Mouse (Mus musculus): ENCODE data around the gene Ctnna2. TPM values are rescaled to one million over a fixed set of nuclear protein-coding genes. Genes with fewer than 3 reads are reported as not detected.

The Ctnna2 gene
- total RNA-seq, 2 experiments from 2014 or later: not detected

GRCm38 (mm10) chr6:77139306-77139920, 840.1 kb downstream of the Ctnna2 start:
- DNase-seq: no peak

GRCm38 (mm10) chr6:77120926-77121325, 858.6 kb downstream of the Ctnna2 start:
- DNase-seq: no peak

DNA sequence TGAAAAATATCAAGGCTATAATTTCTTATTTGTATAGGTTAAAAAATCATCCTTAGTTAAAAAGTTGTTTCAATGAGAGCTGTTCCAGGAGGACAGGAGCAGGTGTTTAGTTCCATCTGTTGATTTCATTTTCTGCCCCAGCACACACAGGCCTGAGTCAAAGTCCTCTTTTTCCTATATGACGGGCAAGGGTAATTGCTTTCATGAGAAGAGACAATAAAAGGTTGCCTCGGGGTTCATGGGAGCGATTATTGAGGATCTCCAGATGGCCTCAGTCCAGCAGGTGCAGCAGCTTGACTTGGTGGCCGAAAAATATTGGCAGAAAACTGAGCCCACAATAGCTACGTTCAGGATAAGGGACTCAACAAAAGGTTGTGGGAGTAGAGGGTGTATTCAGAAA, 859.0 kb downstream of the Ctnna2 start:
- no peak for DNase-seq

DNA sequence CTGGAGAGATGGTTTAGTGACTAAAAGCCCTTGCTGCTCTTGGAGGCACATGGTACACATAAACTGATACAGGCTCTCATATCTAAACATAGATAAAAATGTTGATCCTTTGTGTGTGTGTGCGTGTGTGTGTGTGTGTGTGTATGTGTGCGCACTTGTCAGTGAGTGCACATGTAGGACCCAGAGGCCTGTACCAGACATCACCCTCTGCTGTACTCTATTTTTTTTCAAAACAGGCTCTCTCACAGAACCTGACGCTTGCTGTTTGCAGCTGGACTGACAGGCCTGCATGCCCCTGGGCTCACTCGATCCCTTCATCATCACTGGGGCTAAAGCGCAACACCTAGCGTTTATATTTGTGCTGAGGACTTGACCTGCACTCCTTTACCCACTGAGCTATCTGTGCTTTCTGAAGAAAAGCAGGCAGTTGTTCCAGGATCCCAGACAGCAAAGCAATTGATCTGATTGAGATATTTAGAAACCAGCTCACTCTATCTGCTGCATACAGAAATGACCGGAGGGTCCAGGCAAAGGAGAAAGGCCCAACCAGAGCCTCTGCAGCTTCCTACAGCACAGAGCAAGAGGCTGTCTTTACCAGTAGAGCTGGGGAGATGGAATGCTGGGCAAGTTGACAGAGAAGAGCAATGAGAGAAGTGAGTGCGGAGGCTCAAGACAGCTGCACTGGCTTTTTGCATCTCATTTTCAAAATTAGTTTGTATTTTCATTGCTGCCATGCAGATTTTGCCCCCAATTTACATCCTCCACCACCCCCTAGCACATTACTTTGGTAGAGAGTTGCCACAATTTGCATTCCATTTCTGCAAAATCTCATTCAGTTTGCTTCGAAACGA, 870.2 kb downstream of the Ctnna2 start:
- no peak for DNase-seq

- no peak for DNase-seq
Observed at GRCm38 (mm10) chr6:77101047-77101446, 878.5 kb downstream of the Ctnna2 start.

GRCm38 (mm10) chr6:77098540-77098939, 881.0 kb downstream of the Ctnna2 start:
- no peak for DNase-seq

- peak; percentile 1 to 22 for DNase-seq
Observed at GRCm38 (mm10) chr6:77075396-77076376, 903.8 kb downstream of the Ctnna2 start.

DNA sequence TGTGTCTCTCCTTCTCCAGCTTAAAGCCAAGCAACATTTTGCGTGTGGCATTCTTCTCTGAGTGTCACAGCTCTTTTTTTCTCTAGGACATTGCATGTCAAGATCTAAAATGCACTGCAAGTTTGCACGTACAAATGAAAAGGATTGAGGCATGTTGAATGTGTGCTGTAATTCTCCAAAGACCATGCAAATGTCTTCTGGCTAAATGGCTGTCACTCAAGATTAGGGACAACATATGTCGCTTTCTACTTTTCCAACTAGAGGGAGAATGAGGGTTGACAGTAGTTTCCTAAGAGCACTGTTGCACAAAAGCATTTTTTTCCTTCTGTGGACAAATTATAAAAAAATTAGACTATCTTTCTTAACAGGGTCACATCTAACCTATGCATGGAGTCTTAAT, 909.9 kb downstream of the Ctnna2 start:
- no peak for DNase-seq

DNA sequence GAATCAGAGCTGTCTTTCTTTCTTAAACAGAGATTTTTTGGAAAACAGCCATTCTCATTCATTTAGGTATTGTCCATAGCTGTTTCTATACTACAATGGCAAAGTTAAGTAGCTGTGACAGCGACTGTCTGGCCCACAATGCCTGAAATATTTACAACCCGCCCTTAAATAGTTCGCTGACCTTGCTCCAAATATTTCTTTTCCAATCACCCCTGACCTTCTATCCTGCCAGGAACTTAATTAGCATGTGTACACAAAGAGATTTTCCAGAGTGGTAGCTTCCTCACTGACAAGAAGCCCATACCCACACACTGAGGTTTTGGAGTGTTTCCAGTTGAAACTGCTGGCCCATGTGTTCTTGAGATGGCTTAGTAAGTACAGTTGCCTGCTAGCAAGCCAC, 928.8 kb downstream of the Ctnna2 start:
- DNase-seq: no peak

GRCm38 (mm10) chr6:77050193-77050592, 929.3 kb downstream of the Ctnna2 start:
- DNase-seq: no peak

GRCm38 (mm10) chr6:77047568-77047967, 931.9 kb downstream of the Ctnna2 start:
- DNase-seq: no peak

GRCm38 (mm10) chr6:77025066-77025465, 954.4 kb downstream of the Ctnna2 start:
- no peak for DNase-seq

DNA sequence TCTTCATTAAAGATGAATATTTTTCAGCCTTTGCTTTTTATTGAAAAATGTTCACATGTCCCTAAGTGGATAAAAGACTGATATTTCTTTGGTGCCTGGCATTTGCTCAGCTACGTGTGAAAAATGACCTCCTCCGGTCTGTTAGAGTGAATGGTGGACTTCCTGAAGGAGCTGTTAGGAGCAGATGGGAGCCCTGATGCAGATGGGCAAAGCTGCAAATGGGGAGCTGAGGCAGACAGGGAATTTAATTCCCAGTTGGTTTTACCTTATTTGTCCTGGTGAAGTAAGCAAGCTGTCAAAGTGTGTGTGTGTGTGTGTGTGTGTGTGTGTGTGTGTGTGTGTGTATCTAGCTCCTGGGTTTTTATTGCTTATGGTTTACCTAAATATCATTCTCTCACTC, 966.3 kb downstream of the Ctnna2 start:
- no peak for DNase-seq

- no peak for DNase-seq
Observed at GRCm38 (mm10) chr6:77011001-77011400, 968.5 kb downstream of the Ctnna2 start.

DNA sequence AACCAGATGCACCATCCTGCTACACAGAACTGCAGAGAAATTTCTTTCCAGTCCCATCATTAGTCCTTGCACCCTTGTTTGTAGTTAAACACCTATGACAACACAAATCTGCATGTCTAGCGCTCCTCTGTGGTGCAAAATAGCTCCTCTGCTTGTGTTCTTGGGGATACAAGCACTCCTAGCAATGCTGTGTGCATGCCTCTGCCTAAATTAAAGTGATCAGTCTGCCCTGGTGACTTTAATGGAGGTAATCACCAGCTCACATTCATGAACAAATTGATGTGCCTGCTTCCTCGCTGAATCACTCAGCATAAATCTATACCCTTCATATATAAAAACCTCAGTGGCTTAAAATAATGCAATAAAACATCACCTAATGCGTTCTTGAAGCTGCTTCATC, 987.4 kb downstream of the Ctnna2 start:
- no peak for DNase-seq

DNA sequence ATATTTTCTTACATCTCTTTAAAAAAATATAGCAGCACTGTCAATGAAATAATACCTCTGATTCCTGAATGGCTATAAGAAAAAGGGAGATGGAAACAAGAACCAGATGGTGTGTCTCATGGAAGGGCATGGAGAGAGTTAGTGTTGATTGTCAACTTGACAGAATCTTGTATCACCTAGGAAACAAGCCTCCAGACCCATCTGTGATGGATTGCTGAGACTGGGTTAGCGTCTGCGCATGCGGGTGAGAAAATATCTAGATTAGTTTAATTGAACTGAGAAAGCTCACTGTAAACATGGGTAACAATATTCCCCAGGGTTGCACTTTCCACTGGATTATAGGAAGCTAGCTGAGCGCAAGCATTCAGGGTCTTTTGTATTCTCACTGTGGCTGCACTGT, 994.7 kb downstream of the Ctnna2 start:
- DNase-seq: no peak

- no peak for DNase-seq
Observed at GRCm38 (mm10) chr6:76981651-76982050, 997.8 kb downstream of the Ctnna2 start.

DNA sequence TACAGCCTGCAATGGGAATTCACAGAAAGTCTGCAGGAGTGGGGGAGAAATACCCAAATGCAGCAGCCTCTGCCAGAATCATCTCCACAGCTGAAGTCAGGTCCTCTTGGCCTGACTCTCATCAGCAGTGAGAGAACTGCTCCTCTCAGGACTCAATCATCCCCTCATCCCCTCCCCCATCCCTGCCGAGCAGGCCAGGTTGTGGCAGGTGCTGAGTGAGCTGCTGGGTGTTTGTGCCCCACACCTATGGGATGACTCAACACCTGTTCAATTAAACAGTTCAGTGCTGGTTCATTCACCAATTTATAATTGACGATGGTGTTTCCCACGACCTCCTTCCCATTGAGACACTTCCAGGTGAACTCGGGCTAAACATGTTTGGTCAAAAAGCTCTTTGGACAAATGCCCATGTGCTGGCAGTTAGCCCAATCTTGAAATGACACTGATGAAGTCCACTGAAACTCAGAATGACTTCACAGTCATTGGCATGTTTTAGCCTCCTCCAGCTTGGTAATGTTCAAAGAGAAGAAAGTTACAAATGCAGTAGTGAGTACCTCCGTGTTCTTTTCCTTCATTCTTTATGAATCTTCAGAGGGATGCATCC, 1000.1 kb downstream of the Ctnna2 start:
- DNase-seq: no peak

- DNase-seq: no peak
Observed at GRCm38 (mm10) chr6:76977817-76978216, 1001.7 kb downstream of the Ctnna2 start.

DNA sequence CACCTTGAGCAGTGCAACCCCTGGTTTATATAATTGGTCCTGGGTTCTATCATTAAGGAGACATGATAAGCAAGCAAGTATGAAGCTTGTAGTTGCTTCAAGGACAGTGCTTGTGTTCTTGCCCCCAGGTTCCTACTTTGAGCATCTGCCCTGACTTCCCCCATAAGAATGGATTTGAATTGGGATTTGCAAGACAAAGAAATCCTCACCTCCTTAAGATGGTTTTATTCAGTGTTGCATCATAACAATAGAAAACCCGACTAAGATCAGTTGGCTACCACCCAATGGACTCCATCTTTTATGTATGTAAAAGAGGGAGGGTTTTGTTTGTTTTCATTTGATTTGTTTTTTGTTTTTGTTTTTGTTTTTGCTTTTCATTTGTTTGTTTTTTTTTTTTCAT, 1005.2 kb downstream of the Ctnna2 start:
- no peak for DNase-seq

DNA sequence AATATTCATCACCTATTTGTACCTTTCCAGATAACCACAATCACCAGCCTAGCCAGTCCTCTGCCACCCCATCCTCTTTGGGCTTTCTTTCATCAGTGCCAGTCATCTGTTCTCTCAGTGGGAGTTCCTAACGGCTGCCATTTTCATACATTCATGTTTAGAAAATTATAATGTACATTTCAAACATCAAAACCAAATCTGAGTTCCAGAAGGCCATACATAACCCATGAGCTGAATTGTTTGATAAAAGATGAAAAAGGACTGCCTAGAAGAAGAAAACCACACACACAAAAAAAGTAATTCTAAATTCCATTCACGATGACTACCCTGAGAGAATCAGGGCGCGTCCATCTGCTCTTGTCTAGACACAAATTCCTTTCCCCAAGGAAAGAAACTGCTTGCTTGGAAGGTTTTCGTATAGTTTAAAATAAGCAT, 1014.5 kb downstream of the Ctnna2 start:
- no peak for DNase-seq

- no peak for DNase-seq
Observed at GRCm38 (mm10) chr6:76908086-76908485, 1071.4 kb downstream of the Ctnna2 start.

Data from heart, adult 18-20 months (tissue).